Mouse (Mus musculus) neural tube, embryonic 14.5 days (tissue): ENCODE measurements around the gene Canx. TPM values are rescaled to one million over a fixed set of nuclear protein-coding genes. Genes with fewer than 3 reads are reported as not detected.

ENCODE experiments used
- ATAC-seq: fragments of 200-750 bp; cut with Nextera tagmentation; 2 replicates; pipeline ENCODE4 v1.8.0; 2017; ENCODE audit warnings: low read depth, mild to moderate bottlenecking, moderate TSS enrichment, moderate library complexity
- H3K27ac ChIP-seq: fragments of 300-500 bp; sonication (generic); 2 replicates; pipeline ENCODE4 v1.5.1; 2014; ENCODE audit warnings: low read depth, mild to moderate bottlenecking, control low read depth, low read length, moderate library complexity, mixed read lengths
- H3K27me3 ChIP-seq: fragments of 300-500 bp; sonication (generic); 2 replicates; pipeline ENCODE4 v1.6.1; 2014; ENCODE audit warnings: low read length; ENCODE audit not compliant: control insufficient read depth, insufficient read depth
- H3K36me3 ChIP-seq: fragments of 300-500 bp; sonication (generic); 2 replicates; pipeline ENCODE4 v1.6.1; 2014; ENCODE audit warnings: low read length, mixed read lengths; ENCODE audit not compliant: control insufficient read depth, insufficient read depth
- H3K4me1 ChIP-seq: fragments of 300-500 bp; sonication (generic); 2 replicates; pipeline ENCODE4 v1.6.1; 2014; ENCODE audit warnings: low read length; ENCODE audit not compliant: control insufficient read depth, insufficient read depth
- H3K4me2 ChIP-seq: fragments of 300-500 bp; sonication (generic); 2 replicates; pipeline ENCODE4 v1.6.1; 2014; ENCODE audit warnings: mild to moderate bottlenecking, low read depth, low read length, control low read depth
- H3K4me3 ChIP-seq: fragments of 300-500 bp; sonication (generic); 2 replicates; pipeline ENCODE4 v1.5.1; 2014; ENCODE audit warnings: low read depth, low read length, control low read depth, mixed read lengths
- H3K9ac ChIP-seq: fragments of 300-500 bp; sonication (generic); replicated peaks from 2 replicates; pipeline ENCODE4 v1.6.1; 2014; ENCODE audit warnings: low read depth, mild to moderate bottlenecking, control low read depth, low read length, mixed read lengths
- H3K9me3 ChIP-seq: fragments of 300-500 bp; sonication (generic); 2 replicates; pipeline ENCODE4 v1.6.1; 2016; ENCODE audit warnings: low read length; ENCODE audit not compliant: control insufficient read depth
- WGBS: fragments of 180-500 bp; shearing (Covaris S2); extraction: QIAGEN DNeasy Blood & Tissue Kit; methylation state at CpG from one replicate; pipeline ENCODE4 v1.1.7; 2014; 5-methylcytosine and 5-hydroxymethylcytosine counted together
- polyA plus RNA-seq: library from polyadenylated mRNA; unstranded; fragments of >200 nt; fragmentation: Nextera tagmentation; extraction: Ambion mirVana; gene quantifications from 2 replicates; pipeline ENCODE4 v1.2.1, GENCODE M21; 2014

The Canx gene
- 205 and 227 TPM in 2 replicates for polyA plus RNA-seq

GRCm38 (mm10) chr11:50325496-50326301 lies at the start of gene Canx:
TSS of gene Canx (minus strand) at chr11:50325673.
- peak within 1 kb of the TSS; percentile 94 for H3K9ac ChIP-seq
- peak within 1 kb of the TSS; percentile 94 for H3K4me3 ChIP-seq
- H3K4me2 ChIP-seq = peak within 1 kb of the TSS; percentile 92
- no peaks in the 10 kb centered on the region for H3K9me3 ChIP-seq
- no peaks in the 10 kb centered on the region for H3K36me3 ChIP-seq
- peak; percentile 98 for ATAC-seq
- peaks cover 34% of the 10 kb centered on the region for H3K4me1 ChIP-seq
- no peaks in the 10 kb centered on the region for H3K27me3 ChIP-seq
- WGBS = under 1% methylated on average over 64 of the region's 64 CpGs
- peak within 1 kb of the TSS; percentile 91 for H3K27ac ChIP-seq

DNA sequence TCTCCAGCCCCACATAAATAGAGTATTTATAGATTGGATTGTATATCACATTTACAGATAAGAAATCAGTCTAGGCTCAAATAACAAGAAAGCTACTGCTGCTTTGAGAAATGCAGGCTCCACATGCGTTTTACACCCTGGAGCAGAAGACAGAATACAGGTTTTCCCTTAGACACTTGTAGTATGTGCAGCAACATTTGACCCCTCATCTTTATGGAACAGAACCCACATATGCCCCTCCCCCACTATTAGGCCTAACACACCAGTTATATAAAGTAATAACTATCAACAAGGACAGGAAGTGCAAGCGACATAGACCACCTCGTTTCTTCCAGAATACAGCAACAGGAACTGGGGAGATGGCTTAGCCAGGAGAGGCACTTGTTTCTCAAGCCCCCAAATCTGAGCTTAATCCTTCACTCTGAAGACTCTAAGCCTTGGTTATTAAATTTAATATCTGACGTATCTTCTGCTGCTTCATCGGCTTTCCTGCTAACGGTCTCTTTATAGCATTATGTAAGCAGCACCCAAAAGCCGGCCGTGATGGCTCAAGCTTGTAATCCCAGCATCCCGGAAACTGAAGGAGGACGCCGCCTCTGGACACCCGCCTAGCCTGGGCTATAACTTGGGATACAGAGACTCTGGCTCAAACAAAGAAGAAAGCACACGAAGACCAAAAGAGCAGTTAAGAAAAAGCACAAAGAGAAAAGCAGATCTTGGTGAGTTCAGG lies 49.0 kb upstream of the Canx start:
- H3K27me3 ChIP-seq = no peaks in the 10 kb centered on the region
- no peak for ATAC-seq
- H3K4me3 ChIP-seq = no peak overlapping the region
- no peaks in the 10 kb centered on the region for H3K9me3 ChIP-seq
- no peak overlapping the region for H3K27ac ChIP-seq
- H3K4me2 ChIP-seq = no peak overlapping the region
- H3K36me3 ChIP-seq = no peaks in the 10 kb centered on the region; the same call in 1 of the 2 replicates
- 91% methylated on average over 13 of the region's 13 CpGs for WGBS
- peaks cover 12% of the 10 kb centered on the region for H3K4me1 ChIP-seq
- no peak overlapping the region for H3K9ac ChIP-seq

- no peak for ATAC-seq
- H3K9ac ChIP-seq = no peak overlapping the region
- 95% methylated on average over 1 of the region's 1 CpGs for WGBS
These were observed 48.1 kb upstream of the Canx start for GRCm38 (mm10) chr11:50373621-50374020.

GRCm38 (mm10) chr11:50373086-50373485 lies 47.6 kb upstream of the Canx start:
- Histone ChIP-seq H3K27me3 (no peaks in the 10 kb centered on the region), H3K27ac (no peak overlapping the region), H3K4me1 (peaks cover 7% of the 10 kb centered on the region; the same call in 1 of the 2 replicates), H3K36me3 (no peaks in the 10 kb centered on the region), H3K9me3 (no peaks in the 10 kb centered on the region), H3K4me2 (no peak overlapping the region), H3K4me3 (no peak overlapping the region), H3K9ac (no peak overlapping the region)
- no peak for ATAC-seq

More at GRCm38 (mm10) chr11:50373621-50374020, 48.1 kb upstream of the Canx start:
- no peak overlapping the region for H3K4me2 ChIP-seq
- H3K4me3 ChIP-seq = no peak overlapping the region
- no peaks in the 10 kb centered on the region for H3K9me3 ChIP-seq
- no peaks in the 10 kb centered on the region for H3K36me3 ChIP-seq
- H3K4me1 ChIP-seq = peaks cover 7% of the 10 kb centered on the region; the same call in 1 of the 2 replicates
- H3K27ac ChIP-seq = no peak overlapping the region
- H3K27me3 ChIP-seq = no peaks in the 10 kb centered on the region

GRCm38 (mm10) chr11:50371911-50372310 lies 46.4 kb upstream of the Canx start:
- no peaks in the 10 kb centered on the region for H3K27me3 ChIP-seq
- no peaks in the 10 kb centered on the region for H3K9me3 ChIP-seq
- ATAC-seq = no peak
- WGBS = 95% methylated on average over 1 of the region's 1 CpGs
- H3K27ac ChIP-seq = peak overlapping the region; percentile 93
- H3K4me1 ChIP-seq = peaks cover 7% of the 10 kb centered on the region; the same call in 1 of the 2 replicates
- H3K36me3 ChIP-seq = no peaks in the 10 kb centered on the region
- peak overlapping the region; percentile 27 for H3K4me3 ChIP-seq
- peak overlapping the region; percentile 56 for H3K9ac ChIP-seq
- peak overlapping the region; percentile 50 for H3K4me2 ChIP-seq

DNA sequence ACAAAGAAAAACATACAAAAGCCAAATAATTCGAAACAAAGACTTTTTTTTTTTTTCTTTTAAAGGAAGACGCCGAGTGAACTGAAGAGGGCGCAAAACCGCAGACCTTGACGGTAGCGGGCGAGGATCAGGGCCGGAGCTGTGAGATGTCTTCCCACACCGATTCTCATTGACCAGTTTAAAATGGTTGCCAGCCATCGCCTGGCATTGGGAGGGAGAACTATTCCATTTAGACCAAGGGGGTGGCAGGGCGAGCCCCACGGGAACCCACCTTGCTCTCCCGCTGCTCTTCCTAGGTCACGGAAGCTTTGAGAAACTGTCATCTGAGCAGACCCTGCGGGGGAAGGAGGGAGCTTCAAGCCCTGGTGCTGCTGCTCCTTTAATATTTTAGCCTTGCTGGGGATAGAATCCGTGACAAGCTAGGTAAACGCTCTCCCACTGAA lies 45.9 kb upstream of the Canx start:
- Histone ChIP-seq H3K4me2 (peak overlapping the region; percentile 50), H3K27ac (peak overlapping the region; percentile 93), H3K9me3 (no peaks in the 10 kb centered on the region), H3K27me3 (no peaks in the 10 kb centered on the region), H3K36me3 (no peaks in the 10 kb centered on the region), H3K4me3 (peak overlapping the region; percentile 27), H3K9ac (peak overlapping the region; percentile 56), H3K4me1 (peaks cover 6% of the 10 kb centered on the region; the same call in 1 of the 2 replicates)
- 1% methylated on average over 18 of the region's 18 CpGs for WGBS
- peak; percentile 68 for ATAC-seq

GRCm38 (mm10) chr11:50370969-50371368 lies 45.5 kb upstream of the Canx start:
- H3K27ac ChIP-seq = peak overlapping the region; percentile 93
- ATAC-seq = no peak; the same call in 1 of the 2 replicates
- no peak overlapping the region; the same call in 1 of the 2 replicates for H3K4me3 ChIP-seq
- peak overlapping the region; percentile 56; the same call in 1 of the 2 replicates for H3K9ac ChIP-seq
- 63% methylated on average over 4 of the region's 4 CpGs for WGBS
- no peaks in the 10 kb centered on the region for H3K9me3 ChIP-seq
- H3K36me3 ChIP-seq = no peaks in the 10 kb centered on the region
- no peaks in the 10 kb centered on the region for H3K27me3 ChIP-seq
- peak overlapping the region; percentile 50 for H3K4me2 ChIP-seq
- H3K4me1 ChIP-seq = 0 out of 2 replicates have a peak, but pooled peaks cover 2% of the 10 kb centered on the region

- Histone ChIP-seq H3K4me2 (no peak overlapping the region), H3K9ac (no peak overlapping the region), H3K9me3 (no peaks in the 10 kb centered on the region), H3K4me3 (no peak overlapping the region), H3K36me3 (no peaks in the 10 kb centered on the region), H3K27ac (no peak overlapping the region), H3K4me1 (0 out of 2 replicates have a peak, but pooled peaks cover 2% of the 10 kb centered on the region), H3K27me3 (no peaks in the 10 kb centered on the region)
- no peak for ATAC-seq
- WGBS = 92% methylated on average over 5 of the region's 5 CpGs
These were observed 44.0 kb upstream of the Canx start for GRCm38 (mm10) chr11:50369360-50369911.
